Mouse (Mus musculus): ENCODE results near the gene Gm5150. TPM values are rescaled to one million over a fixed set of nuclear protein-coding genes. Genes with fewer than 3 reads are reported as not detected.

Gm5150 gene
- polyA plus RNA-seq, 1 experiment from 2014 or later, result not detected

Small RNAs within 50 kb of the gene (microRNA-seq; reads per million reads assigned to microRNA genes)
- not detected for gene Gm24694

Other genes starting within 250 kb of the Gm5150 start
- gene Sirpb1c, start 157.9 kb downstream of the Gm5150 start, polyA plus RNA-seq (2015; fragmentation: Nextera tagmentation; extraction: Ambion mirVana), result 0.17 and 0.39 TPM in 2 replicates

Data from kidney, embryonic 15.5 days (tissue).